Mouse (Mus musculus): Measurements from ENCODE around the gene Dhrs11. TPM values are rescaled to one million over a fixed set of nuclear protein-coding genes. Genes with fewer than 3 reads are reported as not detected.
"Not testable (repeated sequence)": the region's sequence is repeated elsewhere in the genome, so short reads cannot be mapped to it uniquely, and the experiment has no call there.

The Dhrs11 gene
- total RNA-seq (2021) = 1 to 10 TPM; 4.6 to 6.6 TPM

DNA sequence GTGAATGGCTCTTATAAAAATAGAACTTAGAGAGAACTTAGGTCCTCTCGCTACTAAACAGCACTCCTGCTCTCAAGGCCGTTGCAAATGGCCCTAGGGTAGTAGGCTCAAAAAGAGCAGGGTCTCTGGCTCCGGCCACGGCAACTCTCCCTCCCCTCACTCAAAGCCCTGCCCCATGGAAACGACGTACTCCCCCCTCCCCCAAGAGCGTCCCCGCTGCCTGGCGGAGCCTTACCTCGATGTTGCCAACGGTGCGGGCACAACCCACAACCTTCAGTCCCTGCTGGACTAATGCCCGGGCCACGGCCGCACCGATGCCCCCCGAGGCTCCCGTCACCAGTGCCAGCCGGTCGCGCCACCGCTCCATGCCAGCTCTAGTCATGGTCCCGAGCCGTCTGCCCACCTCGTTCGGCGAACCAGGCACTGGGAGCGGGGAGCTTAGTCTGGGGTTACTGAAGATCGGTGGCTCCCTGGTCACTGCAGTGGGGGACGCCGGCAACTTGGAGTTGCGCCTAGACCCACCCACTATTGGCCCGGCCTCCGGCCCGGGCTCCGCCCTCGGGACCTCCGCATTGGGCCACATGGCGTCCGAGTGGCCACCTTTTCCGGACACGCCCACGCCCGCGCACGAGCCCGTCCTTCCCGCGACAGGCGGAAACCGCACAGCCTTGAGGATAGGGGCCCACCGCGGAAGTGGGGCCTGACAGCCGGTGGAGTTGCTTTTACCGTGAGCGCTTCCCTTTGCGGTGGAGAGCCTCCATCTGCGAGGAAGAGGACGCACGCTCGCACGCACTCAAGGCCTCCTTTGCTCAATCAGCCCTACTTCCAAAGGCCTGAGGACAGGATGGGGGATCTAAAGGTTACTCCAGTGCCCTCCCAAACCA is at the start of gene Dhrs11:
Gene Dhrs11, minus strand, starts transcription at position 479 of the 884 bp plus-strand sequence.
- DNase-seq (ENCODE audit: extremely low spot score in 1 of 2, low spot score in 1 of 2) = peak; percentile 77 to 79

DNA sequence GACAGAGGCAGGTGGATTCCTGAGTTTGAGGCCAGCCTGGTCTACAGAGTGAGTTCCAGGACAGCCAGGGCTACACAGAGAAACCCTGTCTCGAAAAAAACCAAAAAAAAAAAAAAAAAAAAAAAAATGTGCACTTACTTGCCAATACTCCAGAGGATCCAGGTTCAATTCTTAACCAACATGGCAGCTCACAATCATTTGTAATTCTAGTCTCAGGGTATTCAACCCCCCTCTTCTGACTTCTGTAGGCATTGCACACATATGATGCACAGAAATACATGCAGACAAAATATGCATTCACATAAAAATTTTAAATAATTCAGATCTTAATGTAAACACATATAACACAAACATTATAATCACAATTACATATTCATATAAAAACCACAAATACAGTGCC is 47.2 kb upstream of the Dhrs11 start:
- DNase-seq (ENCODE audit: extremely low spot score in 1 of 2, low spot score in 1 of 2) = not testable (repeated sequence)

DNA sequence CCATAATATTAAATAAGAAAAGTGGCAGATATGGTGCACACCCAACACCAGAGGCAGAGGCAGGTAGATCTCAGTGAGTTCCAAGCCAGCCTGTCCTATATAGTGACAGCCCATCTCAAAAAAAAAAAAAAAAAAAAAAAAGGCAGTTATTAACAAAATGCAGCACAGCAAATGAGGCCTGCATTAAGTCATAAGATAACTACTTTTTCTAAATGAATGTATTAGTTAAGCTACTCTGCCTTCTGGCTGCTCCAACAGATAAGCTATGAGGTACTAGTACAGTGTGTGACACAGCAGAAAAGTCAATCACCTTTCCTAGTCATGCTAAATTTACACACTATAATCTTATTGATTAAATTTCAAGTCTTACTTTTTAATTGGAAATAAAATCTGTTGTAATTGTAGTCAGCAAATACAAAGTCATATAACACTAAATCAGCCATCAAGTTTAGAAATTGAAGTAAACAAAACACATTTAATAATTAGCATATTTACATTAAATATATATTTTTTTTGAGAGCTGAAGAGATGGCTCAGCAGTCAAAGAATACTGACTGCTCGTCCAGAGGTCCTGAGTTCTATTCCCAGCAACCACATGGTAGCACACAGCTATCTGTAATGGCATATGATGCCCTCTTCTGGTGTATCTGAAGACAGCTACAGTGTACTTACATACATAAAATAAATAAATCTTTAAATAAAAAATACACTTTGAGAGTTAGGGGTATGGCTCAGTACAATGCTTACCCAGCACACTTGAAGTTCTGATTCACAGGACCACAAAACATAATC is 44.4 kb upstream of the Dhrs11 start:
- no peak for DNase-seq (ENCODE audit: extremely low spot score in 1 of 2, low spot score in 1 of 2)

DNA sequence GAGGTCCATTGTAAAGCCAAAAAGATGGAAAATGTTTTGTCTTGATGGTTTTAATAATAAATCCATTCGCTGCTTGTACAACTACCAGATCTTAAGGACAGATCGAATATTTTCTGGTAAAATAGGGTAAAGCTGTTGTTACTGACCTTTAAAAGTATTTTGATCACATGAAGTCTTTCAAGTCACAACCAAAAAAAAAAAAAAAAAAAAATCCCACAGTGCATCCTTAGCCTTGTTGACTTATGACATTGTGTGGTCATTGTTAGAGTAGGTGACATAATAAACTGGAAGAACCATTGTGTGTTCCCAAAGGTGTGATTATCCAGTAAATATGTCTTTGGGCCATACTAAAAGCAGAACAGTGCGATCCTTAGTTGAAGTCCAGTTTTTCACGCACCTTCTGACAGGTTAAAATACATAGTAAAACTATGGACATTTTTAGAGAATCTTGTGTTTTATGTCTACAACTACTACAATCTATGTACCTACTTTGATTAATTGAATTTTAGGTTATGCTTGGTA is 42.8 kb upstream of the Dhrs11 start:
- no peak for DNase-seq (ENCODE audit: extremely low spot score in 1 of 2, low spot score in 1 of 2)

DNA sequence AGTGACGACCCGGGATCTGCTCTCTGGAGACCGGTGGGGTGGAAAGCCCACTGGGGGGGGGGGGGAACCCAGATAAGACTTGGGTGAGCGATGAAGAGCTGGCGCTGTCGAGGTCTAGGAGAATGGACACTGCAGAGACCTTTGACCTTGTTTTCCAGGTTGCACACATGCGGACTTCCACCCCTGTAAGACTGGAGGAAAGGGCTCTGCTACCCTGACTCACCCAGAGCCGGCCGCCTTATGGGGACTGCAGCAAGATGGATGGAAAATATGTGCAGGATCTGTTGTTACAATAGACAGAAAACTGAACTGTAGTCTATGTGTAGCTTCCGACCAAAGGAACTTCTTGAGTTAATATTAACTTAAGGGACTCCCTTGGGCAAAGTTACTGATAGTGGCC is 42.3 kb upstream of the Dhrs11 start:
- no peak for DNase-seq (ENCODE audit: extremely low spot score in 1 of 2, low spot score in 1 of 2)

DNA sequence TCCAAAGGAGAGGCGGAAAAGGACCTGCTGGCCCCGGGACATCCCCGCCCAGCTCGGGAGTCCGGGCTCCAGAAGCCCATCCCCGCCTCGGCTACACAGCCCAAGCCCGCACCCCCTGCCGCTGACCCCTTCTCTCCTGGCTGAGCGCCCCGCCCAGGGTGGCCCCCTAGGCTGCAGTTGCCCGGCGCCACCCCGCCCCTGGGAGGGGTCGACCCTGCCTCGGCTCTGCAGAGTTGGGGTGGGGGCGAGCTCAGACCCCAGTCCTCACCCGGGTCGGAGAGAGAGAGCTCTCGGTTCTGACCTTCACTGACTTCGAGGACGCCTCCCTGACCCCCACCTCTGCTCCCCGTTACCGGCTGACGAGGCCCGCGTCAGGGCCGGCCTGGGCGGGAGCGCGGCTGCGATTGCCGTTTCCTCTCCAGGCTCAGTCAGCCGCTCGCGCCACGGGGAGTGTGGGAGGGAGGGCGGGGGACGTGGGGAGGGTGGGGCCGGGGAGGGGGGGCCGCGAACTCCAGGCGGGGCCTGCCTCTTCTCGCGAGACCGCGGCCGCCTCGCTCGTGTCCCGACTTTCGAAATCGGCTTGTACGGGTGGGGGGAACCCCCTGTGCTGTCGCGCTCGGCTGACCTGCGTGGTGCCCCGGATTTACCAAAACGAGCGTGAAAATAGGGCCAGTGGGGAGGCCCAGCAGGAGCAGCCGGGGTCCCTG is 41.7 kb upstream of the Dhrs11 start, which contains the start of gene Ggnbp2:
Gene Ggnbp2, minus strand, starts transcription at position 481 of the 707 bp plus-strand sequence.
- DNase-seq (ENCODE audit: extremely low spot score in 1 of 2, low spot score in 1 of 2) = peak; percentile 83 to 92

DNA sequence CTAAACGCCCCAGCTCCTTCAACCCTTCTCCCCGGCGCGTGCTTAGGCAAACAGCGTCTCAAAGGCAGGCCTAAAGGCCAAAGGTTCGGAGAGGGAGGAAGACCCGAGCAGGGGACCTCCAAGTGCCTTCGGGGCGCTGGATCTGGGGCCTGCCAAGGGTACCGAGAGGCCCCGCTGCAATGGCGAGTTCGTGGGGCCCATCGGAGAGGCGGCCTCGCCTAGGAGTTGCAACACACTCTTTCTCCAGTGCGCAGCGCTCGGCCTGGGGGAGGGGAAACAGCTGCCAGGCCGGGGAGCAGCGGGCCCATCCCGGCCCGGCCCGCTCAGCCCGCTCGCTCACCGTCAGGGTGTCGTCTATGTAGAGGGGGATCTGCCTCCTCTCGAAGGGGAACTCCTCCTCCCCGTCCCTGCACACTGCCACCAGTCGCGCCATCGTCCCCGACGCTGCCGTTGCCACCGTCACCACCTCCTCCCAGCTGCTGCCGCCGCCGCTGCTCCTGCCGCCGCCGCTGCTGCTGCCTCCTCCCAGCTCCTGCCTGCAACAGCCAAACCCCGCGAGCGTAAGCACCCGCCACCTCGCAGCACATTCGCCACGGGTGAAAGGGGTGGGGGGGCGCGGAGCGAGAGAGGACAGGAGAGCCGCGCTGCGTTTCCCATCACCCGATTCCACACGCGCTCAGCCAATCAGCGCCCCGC is 40.9 kb upstream of the Dhrs11 start:
- peak; percentile 79 to 93 for DNase-seq (ENCODE audit: extremely low spot score in 1 of 2, low spot score in 1 of 2)

DNA sequence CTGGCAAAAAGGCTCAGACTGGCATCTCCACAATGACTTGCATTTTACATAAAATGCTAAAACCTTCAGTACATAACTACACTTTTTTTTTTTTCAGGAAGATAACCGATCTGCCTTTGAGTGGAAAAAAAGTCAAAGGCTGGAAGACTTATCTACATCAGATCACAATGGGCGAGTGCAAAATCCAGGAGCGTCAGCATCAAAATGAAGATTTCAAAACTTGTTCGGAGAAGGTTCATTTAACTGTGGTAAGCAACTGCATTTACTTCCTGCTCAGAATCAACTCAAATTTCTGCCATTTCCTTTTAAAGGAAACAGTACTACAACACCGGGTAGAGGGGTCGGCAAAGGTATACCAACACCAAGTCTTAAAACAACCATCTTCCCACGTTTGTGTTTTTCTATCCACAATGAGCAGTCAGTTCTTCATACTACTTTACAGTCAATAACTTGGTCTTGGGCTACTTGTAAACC is 40.0 kb upstream of the Dhrs11 start:
- no peak for DNase-seq (ENCODE audit: extremely low spot score in 1 of 2, low spot score in 1 of 2)

DNA sequence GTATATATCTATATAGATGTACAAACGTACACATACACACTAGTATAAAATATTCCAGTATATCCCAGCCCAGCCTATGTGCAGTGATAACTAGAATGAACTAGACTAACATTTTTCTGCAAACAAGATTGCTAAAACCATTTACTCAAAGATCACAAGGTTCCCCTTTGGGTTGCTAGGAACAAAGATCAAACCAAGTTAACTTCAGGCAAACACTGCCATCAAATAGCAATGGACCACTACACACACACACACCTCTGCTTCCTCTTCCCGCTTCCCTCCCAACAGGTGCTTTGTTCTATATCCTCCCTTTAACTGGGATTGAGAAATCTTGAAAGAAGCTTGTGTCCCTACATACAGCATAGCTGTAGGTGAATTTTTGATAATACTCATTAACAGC is 38.8 kb upstream of the Dhrs11 start:
- DNase-seq (ENCODE audit: extremely low spot score in 1 of 2, low spot score in 1 of 2) = no peak

DNA sequence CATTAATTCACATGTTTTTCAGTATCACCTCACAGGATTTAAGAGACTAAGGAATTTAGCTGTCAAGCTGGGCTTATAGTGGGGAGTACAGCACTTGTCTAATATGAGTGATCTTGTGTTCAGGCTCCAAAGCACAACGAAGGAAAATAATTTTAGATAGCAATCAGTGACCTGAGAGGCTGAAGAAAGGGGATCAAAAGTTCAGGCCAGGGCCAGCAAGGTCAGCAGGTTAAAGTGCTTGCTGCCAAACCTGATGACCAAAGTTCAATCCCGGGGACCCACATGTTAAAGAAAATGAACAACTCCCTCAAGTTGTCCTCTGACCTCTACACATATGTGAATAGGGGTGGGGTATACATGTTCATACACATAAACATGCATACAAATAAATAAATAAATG is 36.5 kb upstream of the Dhrs11 start:
- DNase-seq (ENCODE audit: extremely low spot score in 1 of 2, low spot score in 1 of 2) = no peak

DNA sequence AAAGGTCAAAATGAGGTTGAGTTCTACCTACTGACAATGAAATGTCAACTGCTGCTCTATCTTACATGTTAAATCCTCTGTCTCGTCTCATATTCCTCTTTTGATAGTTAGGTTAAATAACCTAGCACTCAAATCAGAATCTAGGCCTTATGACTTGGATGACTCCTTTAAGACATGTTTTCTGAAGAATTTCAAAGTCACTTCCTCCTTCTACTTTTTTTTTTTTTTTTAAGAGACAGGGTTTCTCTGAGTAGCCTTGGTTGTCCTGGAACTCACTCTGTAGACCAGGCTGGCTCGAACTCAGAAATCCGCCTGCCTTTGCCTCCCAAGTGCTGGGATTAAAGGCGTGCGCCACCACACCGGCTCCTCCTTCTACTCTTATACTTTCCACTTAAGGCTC is 26.5 kb upstream of the Dhrs11 start:
- DNase-seq (ENCODE audit: extremely low spot score in 1 of 2, low spot score in 1 of 2) = no peak

DNA sequence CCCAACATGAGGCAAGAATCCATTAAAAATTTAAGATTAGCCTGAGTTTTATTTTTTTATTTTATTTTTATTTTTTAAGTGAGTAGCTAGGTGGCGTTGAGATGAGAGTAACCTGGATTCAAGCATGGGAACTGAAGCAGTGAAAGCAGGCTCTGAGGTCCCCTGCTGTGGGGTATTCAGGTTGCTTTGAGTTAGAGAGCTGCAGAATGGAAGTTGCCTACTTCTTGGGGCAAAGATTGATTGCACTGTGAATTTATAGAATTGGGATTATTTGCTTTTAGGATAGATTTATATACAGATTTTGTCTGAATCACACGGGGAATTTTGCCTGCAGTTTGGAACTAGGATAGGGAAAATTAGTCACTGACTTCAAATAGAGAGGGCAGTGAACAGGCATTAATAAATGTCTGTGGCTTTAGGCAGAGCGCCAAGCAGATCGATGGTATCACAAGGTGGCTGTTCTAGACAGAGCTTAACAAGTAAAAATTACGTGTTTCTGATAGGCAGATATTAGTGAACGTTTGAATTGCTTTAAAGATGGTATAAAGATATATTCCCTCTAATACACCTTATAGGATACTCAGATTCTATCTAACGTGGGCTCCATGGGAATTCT is 18.8 kb upstream of the Dhrs11 start:
- DNase-seq (ENCODE audit: extremely low spot score in 1 of 2, low spot score in 1 of 2) = no peak

DNA sequence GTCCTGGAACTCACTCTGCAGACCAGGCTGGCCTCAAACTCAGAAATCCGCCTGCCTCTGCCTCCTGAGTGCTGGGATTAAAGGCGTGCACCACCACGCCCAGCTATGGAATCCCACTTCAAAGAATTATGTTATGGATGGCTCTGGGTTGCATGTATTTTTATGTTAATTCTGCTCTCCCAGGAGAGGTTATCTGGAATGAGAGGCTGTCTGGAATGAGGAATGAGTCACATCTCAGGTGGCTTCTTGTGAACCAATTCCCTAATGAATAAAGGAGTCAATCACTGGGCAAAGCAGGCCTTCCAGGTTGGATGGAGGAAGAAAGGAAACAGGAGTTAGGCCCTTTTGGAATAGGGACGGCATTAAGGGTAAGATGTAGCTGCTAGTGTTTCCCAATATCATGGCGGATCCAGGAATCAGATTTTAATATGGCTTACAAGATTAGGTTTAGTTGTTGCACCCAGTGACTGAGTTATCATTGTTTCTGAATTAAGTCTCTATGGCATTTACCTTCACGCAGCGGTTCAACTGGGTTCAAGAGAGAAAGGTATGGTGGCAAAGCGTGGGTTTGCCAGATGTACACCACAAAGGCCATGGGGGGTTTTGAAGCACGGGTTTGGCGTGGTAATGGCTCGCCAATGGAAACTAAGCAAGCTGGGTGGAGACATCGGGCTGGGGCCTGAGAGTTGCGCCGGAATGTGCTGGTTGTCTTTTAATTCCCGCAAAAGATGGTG is 18.1 kb upstream of the Dhrs11 start:
- DNase-seq (ENCODE audit: extremely low spot score in 1 of 2, low spot score in 1 of 2) = no peak

DNA sequence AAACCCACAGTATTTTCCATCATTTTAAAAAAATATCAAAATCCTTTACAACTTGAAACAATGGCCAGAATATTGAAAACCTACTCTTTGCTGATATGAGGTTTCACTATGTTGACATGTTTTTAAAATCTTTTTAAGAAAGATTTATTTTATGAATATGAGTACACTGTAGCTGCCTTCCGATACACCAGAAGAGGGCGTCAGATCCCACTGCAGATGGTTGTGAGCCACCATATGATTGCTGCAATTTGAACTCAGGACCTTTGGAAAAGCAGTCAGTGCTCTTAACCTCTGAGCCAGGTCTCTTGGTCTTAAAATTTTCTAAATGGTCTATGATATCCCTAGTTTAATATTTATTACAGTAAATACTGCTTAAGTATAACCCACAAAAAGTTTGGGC is 10.5 kb upstream of the Dhrs11 start:
- DNase-seq (ENCODE audit: extremely low spot score in 1 of 2, low spot score in 1 of 2) = no peak

DNA sequence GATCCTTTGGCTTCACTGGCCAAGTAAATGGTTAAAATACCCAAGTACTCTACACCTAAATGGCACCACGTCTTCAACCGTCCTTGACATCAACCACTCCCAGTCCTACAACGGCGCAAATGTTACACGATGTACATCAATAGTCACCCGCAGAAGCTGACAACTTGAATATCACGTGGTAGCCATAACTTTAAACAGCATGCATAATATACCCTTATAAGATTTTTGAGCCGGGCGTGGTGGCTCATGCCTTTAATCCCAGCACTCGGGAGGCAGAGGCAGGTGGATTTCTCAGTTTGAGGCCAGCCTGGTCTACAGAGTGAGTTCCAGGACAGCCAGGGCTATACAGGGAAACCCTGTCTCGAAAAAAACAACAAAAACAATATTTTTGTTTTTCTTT is 701 bp upstream of the Dhrs11 start:
- not testable (repeated sequence) for DNase-seq (ENCODE audit: extremely low spot score in 1 of 2, low spot score in 1 of 2)

DNA sequence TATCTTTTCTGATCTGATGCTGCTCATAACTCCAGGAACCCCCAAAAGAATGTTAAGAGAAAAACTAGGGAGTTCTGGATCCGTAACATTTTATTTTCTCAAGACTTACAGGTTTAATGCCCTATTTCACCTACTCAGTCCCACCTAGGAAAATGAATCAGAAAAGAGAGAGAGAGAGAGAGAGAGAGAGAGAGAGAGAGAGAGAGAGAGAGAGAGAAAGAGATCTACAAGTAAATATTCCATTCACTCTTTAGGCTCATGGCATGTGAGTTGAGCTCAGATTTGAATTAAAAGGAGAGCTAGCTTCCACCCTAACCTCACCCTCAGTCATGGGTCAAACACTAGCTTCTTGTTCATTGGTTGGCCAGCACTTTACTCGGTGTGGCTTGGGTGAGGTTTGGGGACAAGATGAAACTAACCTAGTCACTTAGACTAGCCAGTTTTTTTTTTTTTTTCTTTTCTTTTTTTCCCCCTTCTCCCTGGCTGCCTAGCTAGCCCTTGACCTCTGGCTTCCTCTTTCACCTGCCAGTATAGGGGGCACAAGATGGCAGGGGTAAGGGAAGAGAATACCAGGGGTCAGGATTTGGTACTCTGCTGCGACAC is 792 bp downstream of the Dhrs11 start:
- no peak for DNase-seq (ENCODE audit: extremely low spot score in 1 of 2, low spot score in 1 of 2)

DNA sequence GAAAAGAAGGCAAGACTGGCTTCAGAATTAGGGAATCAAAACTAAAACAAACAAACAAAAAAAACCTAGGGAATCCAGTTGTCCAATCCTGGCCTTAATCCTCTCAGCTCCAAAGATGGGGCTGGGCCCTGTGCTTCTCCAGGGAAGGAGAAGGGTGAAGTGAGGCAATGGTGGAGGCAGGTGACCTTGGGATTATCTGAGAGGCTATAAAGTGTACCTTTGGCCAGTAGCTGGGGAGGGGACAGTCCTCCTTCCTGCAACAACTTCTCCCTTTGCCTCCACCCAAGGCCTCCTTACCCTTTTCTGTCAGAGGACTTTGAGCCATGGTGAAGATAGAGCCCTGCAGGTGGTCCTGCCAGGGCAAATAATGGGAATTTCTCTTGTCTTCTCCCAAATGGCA is 1.3 kb downstream of the Dhrs11 start:
- DNase-seq (ENCODE audit: extremely low spot score in 1 of 2, low spot score in 1 of 2) = no peak

DNA sequence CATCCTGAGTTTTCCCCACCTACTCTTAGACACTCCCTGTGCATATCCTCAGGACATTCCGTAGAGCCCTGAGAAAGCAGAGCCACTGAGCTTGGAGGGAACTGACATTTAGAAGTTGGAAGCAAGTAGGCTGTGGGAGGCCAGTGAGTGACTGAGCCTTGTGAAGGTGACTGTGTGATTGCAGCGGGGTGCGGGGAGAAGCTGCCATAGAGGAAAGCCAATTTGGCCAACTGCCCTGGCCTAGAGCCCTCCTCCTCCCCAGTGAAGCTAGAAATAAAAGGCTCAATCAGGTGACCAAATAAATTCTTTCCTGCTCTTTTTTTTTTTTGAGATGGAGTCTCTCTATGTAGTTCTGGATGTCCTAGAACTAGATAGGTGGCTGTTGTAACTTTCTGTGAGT is 2.6 kb downstream of the Dhrs11 start:
- peak in 1 of 2 experiments; percentile 38 for DNase-seq (ENCODE audit: extremely low spot score in 1 of 2, low spot score in 1 of 2)
